Mouse (Mus musculus) G1E (cell line): Measurements from ENCODE around the gene A630023A22Rik. TPM values are rescaled to one million over a fixed set of nuclear protein-coding genes. Genes with fewer than 3 reads are reported as not detected.

Source experiments
- ATAC-seq: 2 replicates; pipeline ENCODE4 v1.8.0; 2016; ENCODE audit warnings: mild to moderate bottlenecking; ENCODE audit not compliant: insufficient number of reproducible peaks, poor library complexity, low FRiP score, severe bottlenecking; ENCODE audit errors: extremely low read depth
- DNase-seq: peaks from one replicate; pipeline ENCODE4 v3.0.0; 2012; ENCODE audit warnings: low spot score
- H3K27me3 ChIP-seq: 2 replicates; pipeline ENCODE4 v1.6.1; 2012; ENCODE audit warnings: mild to moderate bottlenecking, low read length, inconsistent platforms; ENCODE audit not compliant: insufficient read depth
- H3K36me3 ChIP-seq: replicated peaks from 2 replicates; pipeline ENCODE3; 2012; ENCODE audit warnings: mild to moderate bottlenecking, inconsistent platforms
- H3K4me1 ChIP-seq: 2 replicates; pipeline ENCODE4 v1.6.1; 2012; ENCODE audit warnings: low read depth, low read length, inconsistent platforms, mixed read lengths; ENCODE audit not compliant: insufficient read depth
- H3K4me3 ChIP-seq: 2 replicates; pipeline ENCODE4 v1.5.1; 2012; ENCODE audit warnings: low read depth, mild to moderate bottlenecking, inconsistent platforms, low read length, moderate library complexity, mixed read lengths
- H3K9me3 ChIP-seq: replicated peaks from 2 replicates; pipeline ENCODE4 v1.6.1; 2012; ENCODE audit warnings: inconsistent platforms
- CTCF ChIP-seq: IDR thresholded peaks from 2 replicates; pipeline ENCODE4 v1.5.1; 2012; ENCODE audit warnings: low read depth, low read length, inconsistent platforms, mixed read lengths
- GATA1 ChIP-seq: IDR thresholded peaks from 2 replicates; pipeline ENCODE4 v1.6.1; 2012; ENCODE audit warnings: borderline replicate concordance, low read length, inconsistent platforms, mixed read lengths
- GATA2 ChIP-seq: IDR thresholded peaks from 2 replicates; pipeline ENCODE4 v1.6.1; 2012; ENCODE audit warnings: low read depth, low read length, inconsistent platforms, borderline replicate concordance
- POLR2AphosphoS5 ChIP-seq: IDR thresholded peaks from 2 replicates; pipeline ENCODE4 v1.6.1; 2012; ENCODE audit warnings: low read depth, low read length, inconsistent platforms; ENCODE audit not compliant: insufficient replicate concordance
- TAL1 ChIP-seq: conservative IDR thresholded peaks from 2 replicates; pipeline ENCODE4 v1.6.1; 2012; ENCODE audit warnings: low read depth, low read length, inconsistent platforms, mixed read lengths
- polyA plus RNA-seq: library from polyadenylated mRNA; stranded (reverse); fragments of >175 nt; gene quantifications from 2 replicates; pipeline ENCODE4 v1.2.3, GENCODE M21; 2012
- total RNA-seq, 2 experiments: library from RNA; stranded (forward) in 1 of 2; stranded (reverse) in 1 of 2; fragments of 200-1000 nt in 1 of 2; fragments of >200 nt in 1 of 2; fragmentation: Nextera tagmentation in 1 of 2; gene quantifications; 2 replicates each; pipeline ENCODE4 v1.2.3; 2014 to 2017

A630023A22Rik gene
- total and polyA plus RNA-seq, 3 experiments, result 0.11 TPM; not detected in 2

GRCm38 (mm10) chr14:34107594-34107993 lies 5.0 kb upstream of the A630023A22Rik start:
- TF ChIP-seq CTCF (no peak), GATA2 (no peak), GATA1 (no peak), POLR2AphosphoS5 (no peak), TAL1 (no peak)
- ATAC-seq, result no peak
- no peak for DNase-seq

GRCm38 (mm10) chr14:34106389-34107062 lies 4.0 kb upstream of the A630023A22Rik start:
- no peaks in the 10 kb centered on the region for H3K27me3 ChIP-seq
- H3K36me3 ChIP-seq, result no peaks in the 10 kb centered on the region
- H3K9me3 ChIP-seq, result no peaks in the 10 kb centered on the region
- peak; percentile 4 for DNase-seq
- ATAC-seq, result no peak
- H3K4me3 ChIP-seq, result no peak overlapping the region
- no peaks in the 10 kb centered on the region for H3K4me1 ChIP-seq
- peak; percentile 48 for TF ChIP-seq CTCF
- no peak for TF ChIP-seq GATA1

More at GRCm38 (mm10) chr14:34107594-34107993, 5.0 kb upstream of the A630023A22Rik start:
- no peaks in the 10 kb centered on the region for H3K27me3 ChIP-seq
- H3K36me3 ChIP-seq, result no peaks in the 10 kb centered on the region
- H3K4me1 ChIP-seq, result no peaks in the 10 kb centered on the region
- H3K4me3 ChIP-seq, result no peak overlapping the region
- H3K9me3 ChIP-seq, result no peaks in the 10 kb centered on the region

- DNase-seq (no peak), ATAC-seq (no peak)
- no peak overlapping the region for H3K4me3 ChIP-seq
- H3K9me3 ChIP-seq, result no peaks in the 10 kb centered on the region
- no peak for TF ChIP-seq CTCF
- no peak for TF ChIP-seq POLR2AphosphoS5
- TF ChIP-seq GATA2, result no peak
- TF ChIP-seq TAL1, result no peak
- TF ChIP-seq GATA1, result no peak
- no peaks in the 10 kb centered on the region for H3K4me1 ChIP-seq
- H3K36me3 ChIP-seq, result no peaks in the 10 kb centered on the region
- no peaks in the 10 kb centered on the region for H3K27me3 ChIP-seq
Observed at GRCm38 (mm10) chr14:34104892-34105291, 2.3 kb upstream of the A630023A22Rik start.

- H3K9me3 ChIP-seq, result no peaks in the 10 kb centered on the region
- no peaks in the 10 kb centered on the region for H3K27me3 ChIP-seq
- H3K36me3 ChIP-seq, result no peaks in the 10 kb centered on the region
- no peaks in the 10 kb centered on the region for H3K4me1 ChIP-seq
- H3K4me3 ChIP-seq, result no peak overlapping the region
- no peak for ATAC-seq
- no peak for DNase-seq
- TF ChIP-seq TAL1 (no peak), GATA1 (no peak), POLR2AphosphoS5 (no peak), CTCF (no peak), GATA2 (no peak)
Observed at GRCm38 (mm10) chr14:34103855-34104254, 1.3 kb upstream of the A630023A22Rik start.

- Histone ChIP-seq H3K9me3 (0 out of 2 replicates have a peak, but pooled peaks cover 3% of the 10 kb centered on the region), H3K27me3 (no peaks in the 10 kb centered on the region; the same call in 1 of the 2 replicates), H3K36me3 (no peaks in the 10 kb centered on the region), H3K4me1 (no peaks in the 10 kb centered on the region), H3K4me3 (no peak overlapping the region)
- DNase-seq (no peak), ATAC-seq (no peak)
- no peak for TF ChIP-seq GATA2
Observed at GRCm38 (mm10) chr14:34096161-34096560, 6.4 kb downstream of the A630023A22Rik start.

GRCm38 (mm10) chr14:34092856-34093255 lies 9.7 kb downstream of the A630023A22Rik start:
- H3K4me1 ChIP-seq, result no peaks in the 10 kb centered on the region
- H3K9me3 ChIP-seq, result 0 out of 2 replicates have a peak, but pooled peaks cover 3% of the 10 kb centered on the region
- no peaks in the 10 kb centered on the region; the same call in 1 of the 2 replicates for H3K27me3 ChIP-seq
- TF ChIP-seq GATA1 (no peak), GATA2 (no peak), TAL1 (no peak), POLR2AphosphoS5 (no peak), CTCF (no peak)
- H3K4me3 ChIP-seq, result no peak overlapping the region
- no peak for ATAC-seq
- no peak for DNase-seq
- H3K36me3 ChIP-seq, result no peaks in the 10 kb centered on the region
